Mouse (Mus musculus) T-helper 1 cell (primary cell): ENCODE data around the gene Fanci.

Experiments used
- in situ Hi-C: fragments of 300-600 bp; cut with MboI, MseI; formaldehyde crosslinking; loops from one replicate; pipeline ENCODE4 v1.15.1; 2025; ENCODE audit warnings: high pct_unique_total_duplicates

Fanci gene

DNA sequence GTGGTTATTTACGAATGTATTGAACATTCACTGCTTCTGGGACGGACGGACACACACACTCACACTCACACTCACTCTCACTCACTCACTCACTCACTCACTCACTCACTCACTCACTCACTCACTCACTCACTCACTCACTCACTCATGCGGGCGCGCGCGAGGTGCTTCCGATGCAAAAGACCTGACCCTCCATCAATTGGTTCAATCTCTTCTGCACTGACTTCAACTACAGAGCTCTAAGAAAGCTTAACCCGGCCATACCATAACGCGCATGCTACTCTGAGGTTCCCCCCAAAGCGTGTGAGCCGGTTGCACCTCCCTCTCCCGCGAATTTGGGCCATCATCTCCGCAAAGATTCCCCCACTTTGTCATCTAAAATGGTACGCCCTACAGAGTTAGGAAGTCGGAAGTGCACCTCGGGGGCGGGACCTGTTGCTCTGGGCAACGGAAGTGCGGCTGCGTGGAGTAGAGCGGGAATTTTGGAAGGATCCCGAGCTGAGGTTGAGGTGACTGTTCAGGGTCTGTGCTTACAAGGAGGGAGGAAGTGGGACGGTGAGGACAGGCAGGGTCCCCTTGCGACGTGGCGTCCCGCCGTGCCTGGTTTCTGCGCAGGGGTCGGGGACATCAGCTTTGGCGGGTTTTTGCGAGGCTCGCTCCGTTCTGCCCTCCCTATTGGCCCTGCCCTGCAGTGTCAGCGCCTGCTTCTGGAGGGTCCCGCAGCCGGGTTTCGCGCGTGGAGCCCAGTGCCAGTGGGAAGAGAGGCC, at the start of gene Fanci:
TSS of gene Fanci (plus strand) at position 47 of the 767 bp plus-strand sequence.
- in situ Hi-C loops, result no loop called here

DNA sequence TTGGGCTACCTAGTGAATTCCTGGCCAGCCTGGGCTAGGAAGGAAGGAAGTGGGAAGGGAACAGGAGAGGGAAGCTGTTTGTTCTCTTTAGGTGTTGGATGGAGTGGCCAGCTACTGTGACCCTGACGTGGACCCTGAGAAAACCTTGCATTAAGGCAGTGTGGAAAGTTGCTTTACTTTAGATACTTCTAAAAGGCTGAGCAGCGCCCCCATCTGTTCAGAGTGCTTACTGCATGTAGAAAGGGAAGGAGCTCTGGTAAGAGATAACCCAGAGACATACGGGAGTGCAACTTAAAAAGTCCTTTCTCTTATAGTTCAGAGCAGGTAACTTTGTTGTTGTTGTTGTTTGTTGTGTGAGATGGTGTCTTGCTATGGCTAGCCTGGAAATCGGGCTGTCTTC, 45.8 kb upstream of the Fanci start:
- in situ Hi-C loops, result loop anchor here (5.0 kb wide), 1 partner anchor 429 kb away; no protein-coding TSS in a partner anchor

- in situ Hi-C loops, result loop anchor here (5.0 kb wide), 1 partner anchor 429 kb away; no protein-coding TSS in a partner anchor
These were observed 45.1 kb upstream of the Fanci start for GRCm38 (mm10) chr7:79346555-79347075.

- in situ Hi-C loops, result loop anchor here (5.0 kb wide), 1 partner anchor 430 kb away; no protein-coding TSS in a partner anchor
These were observed 44.5 kb upstream of the Fanci start for GRCm38 (mm10) chr7:79347108-79347813.

- in situ Hi-C loops, result loop anchor here (5.0 kb wide), 1 partner anchor 432 kb away; no protein-coding TSS in a partner anchor
These were observed 42.9 kb upstream of the Fanci start for GRCm38 (mm10) chr7:79348816-79349215.

GRCm38 (mm10) chr7:79349738-79350386, 41.9 kb upstream of the Fanci start:
- in situ Hi-C loops, result loop anchor here (5.0 kb wide), 3 partner anchors 103 to 433 kb away; no protein-coding TSS in a partner anchor

DNA sequence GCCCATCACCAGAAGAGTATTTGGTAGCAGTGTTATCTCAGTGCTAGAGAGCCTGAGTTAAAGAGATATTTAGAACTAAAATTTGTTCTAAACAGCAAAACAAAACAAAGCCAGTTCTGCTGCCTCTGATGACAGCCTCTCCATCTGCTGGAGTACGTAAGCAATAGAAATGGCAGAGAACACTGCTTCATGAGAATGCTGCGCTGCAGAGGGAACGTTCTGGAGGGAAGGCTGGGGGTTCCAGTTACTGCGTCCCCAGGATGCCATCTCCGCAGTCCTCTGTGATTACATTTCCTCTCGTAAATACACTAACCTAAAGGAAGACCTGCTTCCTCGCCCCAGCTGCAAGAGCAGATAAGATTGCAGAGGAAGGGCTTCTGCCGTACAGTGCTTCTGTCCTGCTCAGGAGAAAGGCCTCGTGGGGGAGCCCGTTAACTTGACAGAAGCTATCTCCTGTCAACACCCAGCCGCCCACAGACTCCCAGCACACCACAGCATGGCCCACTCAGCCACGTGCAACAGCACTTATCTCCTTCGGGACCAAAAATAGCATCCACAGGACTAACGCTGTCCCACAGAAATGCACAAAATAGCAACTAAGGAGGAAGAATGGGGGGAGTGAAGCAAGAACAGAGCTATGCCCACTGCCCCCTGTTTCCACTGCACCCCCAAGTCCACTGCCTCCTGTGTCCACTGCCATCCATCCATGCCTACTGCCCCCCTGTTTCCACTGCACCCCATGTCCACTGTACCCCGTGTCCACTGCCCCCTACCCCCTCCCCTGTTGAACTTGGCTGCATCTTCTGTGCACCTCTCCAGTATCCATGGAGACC, 33.2 kb upstream of the Fanci start:
- in situ Hi-C loops, result no loop called here

- in situ Hi-C loops, result no loop called here
These were observed 32.6 kb upstream of the Fanci start for GRCm38 (mm10) chr7:79359183-79359435.

GRCm38 (mm10) chr7:79360056-79360455, 31.7 kb upstream of the Fanci start:
- in situ Hi-C loops, result no loop called here

DNA sequence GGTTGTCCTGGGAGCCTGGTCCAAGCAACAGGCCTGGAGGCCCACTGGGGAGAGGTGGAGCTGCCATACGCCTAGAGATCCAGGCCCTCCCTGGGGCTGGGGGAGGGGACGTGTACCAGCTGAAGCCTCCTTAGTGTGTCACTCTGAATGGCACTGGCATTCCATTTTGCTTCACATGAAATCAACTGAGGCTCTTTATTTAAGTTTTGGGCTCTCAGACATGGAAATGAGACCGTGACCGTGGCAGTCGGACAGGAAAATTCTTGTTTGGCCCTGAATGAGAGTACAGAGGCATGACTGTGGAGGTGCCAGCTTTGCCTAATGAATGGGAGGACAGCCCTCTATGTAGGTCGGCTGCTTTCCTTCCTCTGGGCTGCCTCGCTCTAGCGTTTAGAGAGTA, 29.5 kb upstream of the Fanci start:
- in situ Hi-C loops, result no loop called here

DNA sequence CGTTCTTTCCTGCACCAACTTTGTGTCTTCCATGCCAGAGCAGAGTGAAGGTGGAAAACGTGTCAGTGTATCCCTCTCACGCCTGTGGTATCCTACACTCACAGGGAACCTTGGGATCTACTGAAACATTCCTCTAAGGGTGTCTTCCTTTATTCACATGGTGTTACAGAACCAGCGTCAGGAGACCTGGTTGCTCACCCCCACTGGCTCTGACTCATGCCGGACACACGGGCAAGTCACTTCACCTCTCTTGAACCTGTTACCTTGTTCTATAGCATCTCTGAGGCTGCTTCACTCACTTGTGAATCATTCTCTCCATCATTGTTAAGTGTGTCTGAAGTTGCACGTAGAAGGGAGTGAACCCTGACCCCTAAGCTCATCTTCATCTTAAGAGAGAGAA, 28.9 kb upstream of the Fanci start:
- in situ Hi-C loops, result no loop called here

GRCm38 (mm10) chr7:79363370-79364043, 28.2 kb upstream of the Fanci start:
- in situ Hi-C loops, result no loop called here

GRCm38 (mm10) chr7:79368664-79369063, 23.1 kb upstream of the Fanci start:
- in situ Hi-C loops, result no loop called here

DNA sequence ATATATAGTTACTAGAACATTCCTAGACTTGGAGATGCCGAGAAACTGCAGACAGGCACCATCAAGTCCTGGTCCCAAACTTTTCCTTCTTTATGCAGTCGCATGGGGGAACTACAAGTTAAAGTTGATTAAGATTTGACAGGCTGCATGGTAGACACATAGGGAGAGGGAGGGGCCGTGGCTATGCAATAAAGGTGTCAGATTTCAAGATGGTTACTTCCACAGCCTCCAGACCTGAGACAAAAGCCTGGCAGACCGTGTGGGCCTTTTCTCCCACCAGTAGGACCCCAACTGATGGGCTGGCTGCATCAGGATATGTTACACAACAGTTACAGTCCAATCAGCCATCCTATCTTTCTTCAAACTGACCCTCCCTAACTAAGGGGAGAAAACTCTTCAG, 22.3 kb upstream of the Fanci start:
- in situ Hi-C loops, result no loop called here

DNA sequence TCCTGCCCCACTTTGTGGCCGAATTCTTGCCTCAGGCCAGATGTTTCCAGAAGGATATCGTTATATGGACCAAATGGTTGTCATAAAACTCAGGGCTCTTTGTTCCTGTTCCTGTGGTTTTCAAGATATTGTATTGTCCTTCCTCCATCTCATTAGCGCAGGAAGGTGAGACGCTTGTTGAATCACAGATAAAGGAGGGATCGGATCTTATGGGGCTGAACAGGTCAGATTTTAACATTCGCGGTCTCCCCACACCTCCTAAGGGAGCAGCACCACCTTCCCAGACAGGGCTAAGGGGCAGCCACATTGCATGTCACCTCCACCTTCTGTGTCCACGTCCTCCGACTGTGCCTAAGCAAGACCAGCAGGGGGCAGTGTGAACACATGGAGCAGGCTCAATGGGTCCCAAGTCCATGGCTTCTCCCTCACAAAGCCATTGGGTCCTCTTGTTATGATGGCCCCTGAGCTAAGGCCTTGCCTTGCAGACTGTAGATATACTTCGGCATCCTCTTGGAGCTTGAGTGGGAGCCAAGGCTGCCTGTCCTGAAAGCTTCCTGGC, 20.3 kb upstream of the Fanci start:
- in situ Hi-C loops, result loop anchor here (5.0 kb wide), 1 partner anchor 101 kb away; no protein-coding TSS in a partner anchor

DNA sequence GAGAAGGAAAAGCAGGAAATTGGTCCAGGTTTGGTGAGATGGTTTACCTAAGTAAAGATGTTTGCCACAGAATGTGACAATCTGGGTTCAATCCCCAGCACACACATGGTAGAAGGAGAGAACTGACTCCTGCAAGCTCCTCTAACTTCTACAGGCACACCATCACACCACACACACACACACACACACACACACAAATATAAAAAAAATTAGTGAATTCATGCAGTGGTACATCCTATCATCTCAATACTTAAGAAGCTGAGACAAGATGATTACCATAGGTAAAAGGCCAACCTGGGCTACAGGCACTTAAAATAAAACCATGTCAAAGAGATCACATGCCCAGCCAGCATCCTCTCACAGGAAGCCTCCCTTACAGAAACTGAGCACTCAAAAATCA, 17.7 kb upstream of the Fanci start:
- in situ Hi-C loops, result loop anchor here (5.0 kb wide), 1 partner anchor 98 kb away; no protein-coding TSS in a partner anchor

DNA sequence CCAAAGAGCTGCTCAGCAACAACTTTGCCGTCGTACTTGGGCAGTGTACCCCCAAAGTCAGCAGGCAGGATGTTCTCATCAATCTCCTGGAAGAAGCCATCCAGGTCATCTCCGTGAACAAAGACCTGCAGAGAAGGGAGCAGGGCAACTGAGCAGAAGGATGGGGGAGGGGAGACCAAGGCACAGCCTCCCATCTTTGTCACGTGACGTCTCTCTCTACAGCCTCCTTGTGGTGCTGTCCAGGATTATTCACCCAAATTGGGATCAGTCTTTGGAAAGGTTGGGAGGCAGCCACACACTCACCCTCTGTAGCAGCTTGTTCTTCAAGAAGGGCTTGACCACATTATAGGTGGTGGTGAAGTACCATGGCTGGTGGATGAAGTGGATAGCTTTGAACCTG, 16.1 kb upstream of the Fanci start:
- in situ Hi-C loops, result no loop called here

DNA sequence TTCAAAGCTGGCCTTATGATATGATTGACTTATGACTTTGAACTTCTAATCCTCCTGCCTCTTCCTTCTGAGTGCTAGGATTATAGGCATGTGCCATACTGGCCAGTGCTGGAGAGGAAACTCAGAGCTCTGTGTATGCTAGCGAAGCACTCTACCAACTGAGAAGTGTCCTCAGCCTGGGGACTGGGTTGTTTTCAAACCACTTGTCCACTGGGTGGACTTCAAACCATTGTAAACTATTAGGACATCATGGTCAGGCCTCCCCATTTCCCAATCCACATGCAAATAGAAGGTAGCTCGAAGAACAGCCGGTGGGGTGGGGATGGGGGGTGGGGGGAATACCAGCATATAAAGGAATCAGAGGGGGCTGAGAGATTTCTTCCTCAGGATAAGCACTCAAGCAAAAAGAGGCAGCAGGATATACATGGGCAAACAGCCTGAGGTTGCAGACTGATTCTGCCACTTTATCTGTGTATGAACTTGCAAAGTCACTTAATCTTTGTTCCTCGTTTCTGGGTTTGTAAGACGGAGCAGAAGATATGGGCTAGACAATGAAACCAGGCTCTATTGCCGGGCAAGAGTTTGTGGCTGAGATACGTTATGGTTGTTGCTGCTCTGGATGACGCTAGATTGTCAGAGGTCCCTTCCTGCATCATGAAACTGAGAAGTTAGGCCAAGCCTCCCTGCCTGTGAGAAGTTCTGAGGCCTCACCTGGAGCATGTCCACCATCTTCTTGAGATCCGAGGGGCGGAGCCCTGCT, 15.0 kb upstream of the Fanci start:
- in situ Hi-C loops, result no loop called here

DNA sequence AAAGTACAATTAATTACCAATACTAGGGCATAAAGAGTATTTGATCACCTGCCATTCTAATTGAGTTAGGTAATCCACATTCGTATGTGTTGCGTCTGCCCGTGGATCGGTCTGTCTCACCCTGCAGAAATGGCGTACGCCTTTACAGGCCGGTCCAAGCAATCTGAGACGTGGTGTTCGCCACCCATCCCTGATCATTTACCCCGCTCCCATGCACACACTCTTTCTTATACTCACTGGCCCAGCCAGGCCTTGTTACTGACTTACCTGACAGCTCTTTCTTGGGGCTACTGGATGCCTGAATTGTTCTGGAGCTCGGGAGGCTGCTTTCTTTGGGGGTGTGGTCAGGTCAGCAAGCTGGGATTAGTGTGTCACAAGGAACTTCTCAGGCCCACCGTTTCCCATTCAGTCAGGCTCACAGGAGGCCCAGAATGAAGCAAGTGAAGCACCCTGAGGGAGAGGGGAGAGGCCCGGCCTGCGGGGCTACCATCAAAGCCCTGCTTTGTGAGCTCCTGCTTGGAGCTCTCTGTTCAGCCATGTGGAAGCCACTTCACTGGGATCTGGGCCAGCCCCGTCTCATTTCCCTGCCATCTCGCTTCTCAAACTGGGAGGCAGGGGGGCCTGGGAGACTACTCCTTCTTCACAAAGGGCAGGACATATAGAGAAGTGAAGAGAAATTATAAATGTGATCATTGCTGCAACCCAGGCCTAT, 5.2 kb upstream of the Fanci start, which contains the start of gene Rlbp1:
TSS of gene Rlbp1 (minus strand) at position 627 of the 712 bp plus-strand sequence.
- in situ Hi-C loops, result no loop called here
